Mouse (Mus musculus): ENCODE data around the gene Pram1.
"Not testable (repeated sequence)": the region's sequence is repeated elsewhere in the genome, so short reads cannot be mapped to it uniquely, and the experiment has no call there.

Gene Pram1

GRCm38 (mm10) chr17:33637516-33638276 is at the start of gene Pram1:
Gene Pram1 (plus strand): TSS chr17:33638056.
- no peak for DNase-seq

GRCm38 (mm10) chr17:33597271-33597670 is 40.6 kb upstream of the Pram1 start:
- DNase-seq: no peak

- DNase-seq: no peak
Observed at GRCm38 (mm10) chr17:33598506-33598905, 39.4 kb upstream of the Pram1 start.

GRCm38 (mm10) chr17:33599836-33600475 is 37.9 kb upstream of the Pram1 start:
- DNase-seq: no peak

- DNase-seq: no peak
Observed at GRCm38 (mm10) chr17:33600831-33601230, 37.0 kb upstream of the Pram1 start.

GRCm38 (mm10) chr17:33601947-33602346 is 35.9 kb upstream of the Pram1 start:
- no peak for DNase-seq

GRCm38 (mm10) chr17:33607273-33607672 is 30.6 kb upstream of the Pram1 start:
- DNase-seq: no peak

- no peak for DNase-seq
Observed at GRCm38 (mm10) chr17:33610548-33610947, 27.3 kb upstream of the Pram1 start.

GRCm38 (mm10) chr17:33613726-33614125 is 24.1 kb upstream of the Pram1 start:
- not testable (repeated sequence) for DNase-seq

GRCm38 (mm10) chr17:33627281-33627680 is 10.6 kb upstream of the Pram1 start:
- DNase-seq: no peak

GRCm38 (mm10) chr17:33628621-33629486 is 9.0 kb upstream of the Pram1 start, which contains the start of gene Zfp414:
Gene Zfp414 (plus strand): TSS chr17:33629090.
- peak; percentile 90 for DNase-seq

GRCm38 (mm10) chr17:33629487-33630125 is 8.2 kb upstream of the Pram1 start:
- peak; percentile 39 for DNase-seq

GRCm38 (mm10) chr17:33630171-33630895 is 7.5 kb upstream of the Pram1 start:
- DNase-seq: no peak

- no peak for DNase-seq
Observed at GRCm38 (mm10) chr17:33631236-33631635, 6.6 kb upstream of the Pram1 start.

- peak; percentile 76 for DNase-seq
Observed at GRCm38 (mm10) chr17:33631796-33632195, 6.1 kb upstream of the Pram1 start.

- DNase-seq: no peak
Observed at GRCm38 (mm10) chr17:33637038-33637437, 818 bp upstream of the Pram1 start.

- DNase-seq: no peak
Observed at GRCm38 (mm10) chr17:33639743-33640142, 1.9 kb downstream of the Pram1 start.

GRCm38 (mm10) chr17:33644068-33644467 is 6.2 kb downstream of the Pram1 start:
- DNase-seq: no peak

- DNase-seq: no peak
Observed at GRCm38 (mm10) chr17:33645073-33645472, 7.2 kb downstream of the Pram1 start.

- DNase-seq: no peak
Observed at GRCm38 (mm10) chr17:33649781-33650475, 12.1 kb downstream of the Pram1 start.

GRCm38 (mm10) chr17:33666813-33667212 is 29.0 kb downstream of the Pram1 start:
- no peak for DNase-seq

All from cerebellum, adult 8-10 months (tissue).